Mouse (Mus musculus) cerebellum, adult 2 months (tissue): ENCODE measurements around the gene Ecm2. TPM values are rescaled to one million over a fixed set of nuclear protein-coding genes. Genes with fewer than 3 reads are reported as not detected.

Source experiments
- DNase-seq, 2 experiments: peaks; one replicate each; pipeline ENCODE4 v3.0.0; 2021
- H3K27ac ChIP-seq: fragments of 200-500 bp; 2 replicates; pipeline ENCODE4 v1.5.1; 2012; ENCODE audit warnings: low read length, control low read depth, inconsistent platforms; ENCODE audit not compliant: insufficient read depth
- H3K27me3 ChIP-seq: fragments of 200-500 bp; 2 replicates; pipeline ENCODE4 v1.6.1; 2012; ENCODE audit warnings: inconsistent platforms, mild to moderate bottlenecking, low read length, moderate library complexity; ENCODE audit not compliant: control insufficient read depth, insufficient read depth
- H3K4me1 ChIP-seq: fragments of 200-500 bp; 2 replicates; pipeline ENCODE4 v1.6.1; 2011; ENCODE audit warnings: low read length; ENCODE audit not compliant: control insufficient read depth, insufficient read depth
- H3K4me3 ChIP-seq: fragments of 200-500 bp; replicated peaks from 2 replicates; pipeline ENCODE3; 2011; ENCODE audit warnings: mild to moderate bottlenecking, low read depth, low read length, control low read depth; ENCODE audit not compliant: insufficient read depth
- CTCF ChIP-seq: fragments of 200-500 bp; IDR thresholded peaks from 2 replicates; pipeline ENCODE4 v1.5.1; 2011; ENCODE audit warnings: low read depth, mild to moderate bottlenecking, control low read depth, low read length, moderate library complexity, borderline replicate concordance; ENCODE audit not compliant: insufficient read depth
- POLR2A ChIP-seq: fragments of 200-500 bp; IDR thresholded peaks from 2 replicates; pipeline ENCODE4 v1.6.1; 2011; ENCODE audit warnings: low read length, control low read depth, borderline replicate concordance; ENCODE audit not compliant: insufficient read depth
- whole genome bisulfite sequencing: fragments of 180-500 bp; shearing (Covaris S2); methylation state at CpG from one replicate; pipeline ENCODE4 v1.1.7; 2018; 5-methylcytosine and 5-hydroxymethylcytosine counted together
- polyA plus RNA-seq: library from polyadenylated mRNA; depleted of rRNA; stranded (reverse); fragments of >200 nt; gene quantifications from 2 replicates; pipeline ENCODE4 v1.2.3, GENCODE M21; 2012; rRNA removed

Ecm2 gene
- polyA plus RNA-seq, 1 experiment = 4.3 TPM

GRCm38 (mm10) chr13:49556203-49556602 lies 51.6 kb downstream of the Ecm2 start:
- TF ChIP-seq CTCF (no peak), POLR2A (no peak)
- Histone ChIP-seq H3K27me3 (no peaks in the 10 kb centered on the region), H3K27ac (no peak overlapping the region), H3K4me1 (no peaks in the 10 kb centered on the region), H3K4me3 (no peak overlapping the region)
- WGBS = 63% methylated on average over 1 of the region's 1 CpGs
- DNase-seq = peak; percentile 8 to 21

GRCm38 (mm10) chr13:49556924-49557323 lies 52.3 kb downstream of the Ecm2 start:
- TF ChIP-seq CTCF = no peak
- no peak for TF ChIP-seq POLR2A
- H3K4me1 ChIP-seq = no peaks in the 10 kb centered on the region
- no peak overlapping the region for H3K4me3 ChIP-seq
- no peaks in the 10 kb centered on the region for H3K27me3 ChIP-seq
- WGBS = 80% methylated on average over 1 of the region's 1 CpGs
- no peak overlapping the region for H3K27ac ChIP-seq
- DNase-seq = no peak

GRCm38 (mm10) chr13:49559185-49559584 lies 54.6 kb downstream of the Ecm2 start:
- DNase-seq = no peak
- WGBS = 32% methylated on average over 2 of the region's 2 CpGs
- Histone ChIP-seq H3K4me3 (no peak overlapping the region), H3K27me3 (no peaks in the 10 kb centered on the region), H3K27ac (no peak overlapping the region), H3K4me1 (no peaks in the 10 kb centered on the region)
- TF ChIP-seq POLR2A = no peak
- no peak for TF ChIP-seq CTCF

- Histone ChIP-seq H3K4me1 (no peaks in the 10 kb centered on the region), H3K27me3 (no peaks in the 10 kb centered on the region), H3K4me3 (no peak overlapping the region), H3K27ac (no peak overlapping the region)
- TF ChIP-seq POLR2A (no peak), CTCF (no peak)
- no peak for DNase-seq
- WGBS = 52% methylated on average over 2 of the region's 2 CpGs
These were observed 56.3 kb downstream of the Ecm2 start for GRCm38 (mm10) chr13:49560886-49561285.

GRCm38 (mm10) chr13:49564347-49564746 lies 59.7 kb downstream of the Ecm2 start:
- H3K27ac ChIP-seq = no peak overlapping the region
- H3K4me1 ChIP-seq = no peaks in the 10 kb centered on the region
- H3K4me3 ChIP-seq = no peak overlapping the region
- no peak for DNase-seq
- no peaks in the 10 kb centered on the region for H3K27me3 ChIP-seq
- no peak for TF ChIP-seq POLR2A
- TF ChIP-seq CTCF = no peak
- 86% methylated on average over 1 of the region's 1 CpGs for WGBS

- H3K27me3 ChIP-seq = no peaks in the 10 kb centered on the region
- no peak for TF ChIP-seq POLR2A
- no peak for TF ChIP-seq CTCF
- WGBS = 74% methylated on average over 3 of the region's 3 CpGs
- no peak overlapping the region for H3K27ac ChIP-seq
- H3K4me3 ChIP-seq = no peak overlapping the region
- no peak for DNase-seq
- H3K4me1 ChIP-seq = no peaks in the 10 kb centered on the region
These were observed 65.8 kb downstream of the Ecm2 start for GRCm38 (mm10) chr13:49570371-49570770.

- Histone ChIP-seq H3K4me3 (no peak overlapping the region), H3K27ac (no peak overlapping the region), H3K4me1 (no peaks in the 10 kb centered on the region), H3K27me3 (no peaks in the 10 kb centered on the region)
- WGBS = 90% methylated on average over 2 of the region's 2 CpGs
- no peak for DNase-seq
- TF ChIP-seq POLR2A (no peak), CTCF (no peak)
These were observed 66.8 kb downstream of the Ecm2 start for GRCm38 (mm10) chr13:49571418-49571817.

GRCm38 (mm10) chr13:49581541-49582530 lies 77.2 kb downstream of the Ecm2 start, which contains the start of gene Omd:
Gene Omd (plus strand): TSS chr13:49582462.
- H3K27ac ChIP-seq = no peak within 1 kb of the TSS
- no peaks in the 10 kb centered on the region for H3K4me1 ChIP-seq
- H3K27me3 ChIP-seq = no peaks in the 10 kb centered on the region
- H3K4me3 ChIP-seq = no peak within 1 kb of the TSS
- TF ChIP-seq CTCF = no peak
- TF ChIP-seq POLR2A = no peak
- no peak for DNase-seq
- WGBS = 77% methylated on average over 8 of the region's 8 CpGs

Other genes starting within 250 kb of the Ecm2 start
- 13.7 and 13.8 TPM in 2 replicates for gene Fgd3, start 184.5 kb upstream of the Ecm2 start, polyA plus RNA-seq
- gene Bicd2, start 163.2 kb upstream of the Ecm2 start, polyA plus RNA-seq = 50.6 and 50.7 TPM in 2 replicates
- gene Ippk, start 83.6 kb upstream of the Ecm2 start, polyA plus RNA-seq = 11.3 and 12.8 TPM in 2 replicates
- gene Tes3-ps, start 11.5 kb upstream of the Ecm2 start, polyA plus RNA-seq = 0.39 and 0.40 TPM in 2 replicates
- 0.92 and 1.1 TPM in 2 replicates for gene Aspn, start 39.6 kb downstream of the Ecm2 start, polyA plus RNA-seq
- 0.41 and 1.3 TPM in 2 replicates for gene Omd, start 77.7 kb downstream of the Ecm2 start, polyA plus RNA-seq
- 2.2 and 4.6 TPM in 2 replicates for gene Ogn, start 103.2 kb downstream of the Ecm2 start, polyA plus RNA-seq
- 0.98 and 1.2 TPM in 2 replicates for gene Cenpp, start 148.0 kb downstream of the Ecm2 start, polyA plus RNA-seq
- 10.1 and 10.7 TPM in 2 replicates for gene Nol8, start 148.3 kb downstream of the Ecm2 start, polyA plus RNA-seq
- 45.5 and 46.4 TPM in 2 replicates for gene Iars, start 177.3 kb downstream of the Ecm2 start, polyA plus RNA-seq